Mouse (Mus musculus): ENCODE data around the gene Otogl.

- TF ChIP-seq POLR2A (IDR thresholded peaks at IDR 0.05; ENCODE audit: borderline replicate concordance, extremely low read depth, insufficient read depth, insufficient read length, poor library complexity, severe bottlenecking) (no peak), CTCF (IDR thresholded peaks at IDR 0.05; ENCODE audit: borderline replicate concordance, extremely low read depth, insufficient read depth, insufficient read length) (no peak)
These were observed 29.4 kb upstream of the Otogl start for GRCm38 (mm10) chr10:107941188-107941900.

All from brain, embryonic 14.5 days (tissue).